Mouse (Mus musculus) forebrain, postnatal 0 days (tissue): ENCODE data around the gene Paxip1. TPM values are rescaled to one million over a fixed set of nuclear protein-coding genes. Genes with fewer than 3 reads are reported as not detected.

ENCODE experiments used
- ATAC-seq: fragments of 200-750 bp; cut with Nextera tagmentation; 2 replicates; pipeline ENCODE4 v1.8.0; 2017; ENCODE audit warnings: mild to moderate bottlenecking, moderate library complexity
- DNase-seq: peaks from one replicate; pipeline ENCODE4 v3.0.0-alpha.2; 2015
- H3K27ac ChIP-seq: fragments of 300-500 bp; sonication (generic); 2 replicates; pipeline ENCODE4 v1.5.1; 2014; ENCODE audit warnings: low read depth, mild to moderate bottlenecking, antibody characterized with exemption, low read length, moderate library complexity, mixed read lengths
- H3K27me3 ChIP-seq: fragments of 300-500 bp; sonication (generic); 2 replicates; pipeline ENCODE4 v1.6.1; 2014; ENCODE audit warnings: mild to moderate bottlenecking, low read length, mixed read lengths; ENCODE audit not compliant: insufficient read depth
- H3K36me3 ChIP-seq: fragments of 300-500 bp; sonication (generic); 2 replicates; pipeline ENCODE4 v1.6.1; 2014; ENCODE audit warnings: mild to moderate bottlenecking, moderate library complexity; ENCODE audit not compliant: insufficient read depth
- H3K4me1 ChIP-seq: fragments of 300-500 bp; sonication (generic); 2 replicates; pipeline ENCODE4 v1.6.1; 2014; ENCODE audit warnings: antibody characterized with exemption; ENCODE audit not compliant: insufficient read depth
- H3K4me2 ChIP-seq: fragments of 300-500 bp; sonication (generic); 2 replicates; pipeline ENCODE4 v1.6.1; 2014; ENCODE audit warnings: low read depth, mild to moderate bottlenecking, moderate library complexity
- H3K4me3 ChIP-seq: fragments of 300-500 bp; sonication (generic); 2 replicates; pipeline ENCODE4 v1.5.1; 2014; ENCODE audit warnings: low read depth, low read length, mixed read lengths
- H3K9ac ChIP-seq: fragments of 300-500 bp; sonication (generic); 2 replicates; pipeline ENCODE4 v1.6.1; 2014; ENCODE audit warnings: mild to moderate bottlenecking
- H3K9me3 ChIP-seq: fragments of 300-500 bp; sonication (generic); 2 replicates; pipeline ENCODE4 v1.6.1; 2016; ENCODE audit warnings: low read length
- CTCF ChIP-seq: sonication (generic); IDR thresholded peaks from 2 replicates; pipeline ENCODE4 v1.5.1; 2016; ENCODE audit warnings: antibody characterized with exemption, control low read depth, low read depth
- WGBS: fragments of 180-500 bp; shearing (Covaris S2); extraction: QIAGEN DNeasy Blood & Tissue Kit; methylation state at CpG from one replicate; pipeline ENCODE4 v1.1.7; 2014; 5-methylcytosine and 5-hydroxymethylcytosine counted together
- polyA plus RNA-seq: library from polyadenylated mRNA; unstranded; fragments of >200 nt; fragmentation: Nextera tagmentation; extraction: Ambion mirVana; gene quantifications from 2 replicates; pipeline ENCODE4 v1.2.1, GENCODE M21; 2015
- total RNA-seq: library from RNA; depleted of rRNA; stranded (reverse); fragments of >200 nt; gene quantifications from 2 replicates; pipeline ENCODE4 v1.2.3, GENCODE M21; 2014

Paxip1 gene
- total and polyA plus RNA-seq, 2 experiments from 2014 or later: 21.3 to 28.1 TPM

DNA sequence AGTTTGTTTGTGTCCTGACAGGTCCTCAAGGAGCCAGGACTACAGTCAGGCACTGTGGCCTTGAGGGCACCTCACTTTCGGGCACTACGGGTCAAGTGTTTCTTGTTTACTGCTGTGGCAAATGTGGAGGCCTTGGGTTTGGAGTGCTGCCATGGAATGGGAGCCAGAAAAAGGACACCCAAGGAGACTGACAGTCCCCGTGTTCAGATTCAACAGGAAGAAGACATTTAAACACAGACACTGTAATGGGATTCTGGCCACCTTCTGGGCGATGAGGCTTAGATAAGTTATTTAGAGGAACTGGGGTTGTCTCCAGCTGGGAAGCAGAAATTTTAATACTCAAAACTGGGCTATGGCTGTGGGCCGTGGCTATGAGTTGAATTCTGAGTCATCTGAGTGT lies 60.8 kb downstream of the Paxip1 start:
- TF ChIP-seq CTCF: no peak

DNA sequence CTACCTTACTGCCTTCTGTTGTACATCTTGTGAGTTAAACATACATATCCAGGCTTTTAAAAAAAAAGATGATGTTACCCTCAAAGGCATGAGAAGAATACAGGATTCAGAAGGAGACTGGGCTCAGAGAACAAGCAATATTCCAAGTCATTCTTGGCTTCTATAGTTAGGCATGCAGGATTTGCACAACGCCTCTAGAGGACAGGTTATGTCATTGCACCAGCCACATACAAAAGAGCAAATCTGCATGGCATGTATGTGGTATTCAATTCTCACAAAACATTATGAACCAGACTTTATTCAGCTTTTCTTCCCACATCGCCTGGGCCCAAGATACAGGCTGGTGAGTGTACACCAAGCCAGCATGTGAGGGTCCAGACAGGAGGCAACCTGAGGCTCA lies 67.0 kb downstream of the Paxip1 start:
- H3K9me3 ChIP-seq: no peaks in the 10 kb centered on the region
- TF ChIP-seq CTCF: peak; percentile 66
- peaks cover 16% of the 10 kb centered on the region for H3K36me3 ChIP-seq
- WGBS: 35% methylated on average over 2 of the region's 2 CpGs
- H3K9ac ChIP-seq: no peak overlapping the region
- no peak overlapping the region for H3K4me2 ChIP-seq
- no peaks in the 10 kb centered on the region for H3K27me3 ChIP-seq
- DNase-seq: peak; percentile 22
- ATAC-seq: no peak
- H3K27ac ChIP-seq: no peak overlapping the region
- H3K4me3 ChIP-seq: no peak overlapping the region
- H3K4me1 ChIP-seq: no peaks in the 10 kb centered on the region

More for the DNA sequence above, 60.8 kb downstream of the Paxip1 start:
- 76% methylated on average over 5 of the region's 5 CpGs for WGBS
- no peak overlapping the region for H3K9ac ChIP-seq
- no peak overlapping the region for H3K27ac ChIP-seq
- peaks cover 10% of the 10 kb centered on the region for H3K36me3 ChIP-seq
- H3K4me2 ChIP-seq: no peak overlapping the region
- no peak for ATAC-seq
- no peaks in the 10 kb centered on the region for H3K27me3 ChIP-seq
- peaks cover 4% of the 10 kb centered on the region; the same call in 1 of the 2 replicates for H3K4me1 ChIP-seq
- no peak overlapping the region for H3K4me3 ChIP-seq
- H3K9me3 ChIP-seq: no peaks in the 10 kb centered on the region
- no peak for DNase-seq

DNA sequence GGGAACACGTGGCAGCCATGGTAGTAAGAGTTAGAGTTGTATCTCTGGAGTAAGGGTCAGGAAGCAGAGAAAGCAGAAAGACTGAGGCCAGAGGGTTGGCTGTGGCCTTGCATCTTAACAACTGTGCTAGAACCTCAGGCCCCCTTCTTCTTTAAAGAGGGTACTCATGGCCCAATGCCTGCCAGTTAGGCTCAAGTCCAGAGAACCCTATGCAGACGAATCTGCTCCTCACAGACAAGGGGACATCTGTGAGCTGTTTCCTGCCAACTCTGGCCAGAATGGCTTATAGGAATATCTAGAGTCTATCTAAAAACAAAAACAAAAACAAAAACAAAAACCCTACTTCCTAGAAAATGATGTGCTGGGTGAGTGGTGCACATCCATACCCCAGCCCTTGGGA lies 72.2 kb downstream of the Paxip1 start:
- no peaks in the 10 kb centered on the region for H3K27me3 ChIP-seq
- H3K4me3 ChIP-seq: no peak overlapping the region
- ATAC-seq (no peak), DNase-seq (no peak)
- H3K9ac ChIP-seq: no peak overlapping the region
- H3K4me2 ChIP-seq: no peak overlapping the region
- H3K36me3 ChIP-seq: peaks cover 10% of the 10 kb centered on the region; the same call in 1 of the 2 replicates
- H3K9me3 ChIP-seq: no peaks in the 10 kb centered on the region
- no peaks in the 10 kb centered on the region for H3K4me1 ChIP-seq
- TF ChIP-seq CTCF: no peak
- no peak overlapping the region for H3K27ac ChIP-seq
- 57% methylated on average over 2 of the region's 2 CpGs for WGBS

DNA sequence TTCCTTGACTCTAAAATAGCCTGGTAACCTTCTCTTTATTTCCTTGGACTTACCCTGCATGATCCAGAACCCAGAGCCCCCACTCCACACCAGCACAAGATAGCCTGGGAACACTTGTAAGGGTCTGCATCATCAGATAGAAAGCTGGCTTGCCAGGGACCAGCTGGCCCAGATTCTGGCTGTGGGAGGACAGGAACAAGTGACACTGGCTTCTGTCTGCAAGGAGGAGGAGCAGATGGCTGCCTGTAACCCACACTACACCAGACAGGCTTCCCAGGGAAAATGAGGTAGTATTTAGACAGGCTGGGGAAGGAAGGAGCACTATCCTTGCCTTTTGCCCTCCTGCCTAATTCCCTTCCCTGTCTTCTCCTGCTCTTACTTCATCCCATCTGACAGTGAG lies 74.2 kb downstream of the Paxip1 start:
- no peak overlapping the region for H3K27ac ChIP-seq
- H3K27me3 ChIP-seq: no peaks in the 10 kb centered on the region
- H3K4me3 ChIP-seq: no peak overlapping the region
- H3K9me3 ChIP-seq: no peaks in the 10 kb centered on the region
- peaks cover 6% of the 10 kb centered on the region; the same call in 1 of the 2 replicates for H3K36me3 ChIP-seq
- DNase-seq (no peak), ATAC-seq (0 out of 2 replicates have a peak, but pooled peaks have one; percentile 36)
- H3K4me2 ChIP-seq: no peak overlapping the region
- no peaks in the 10 kb centered on the region for H3K4me1 ChIP-seq
- no peak for TF ChIP-seq CTCF
- no peak overlapping the region for H3K9ac ChIP-seq

DNA sequence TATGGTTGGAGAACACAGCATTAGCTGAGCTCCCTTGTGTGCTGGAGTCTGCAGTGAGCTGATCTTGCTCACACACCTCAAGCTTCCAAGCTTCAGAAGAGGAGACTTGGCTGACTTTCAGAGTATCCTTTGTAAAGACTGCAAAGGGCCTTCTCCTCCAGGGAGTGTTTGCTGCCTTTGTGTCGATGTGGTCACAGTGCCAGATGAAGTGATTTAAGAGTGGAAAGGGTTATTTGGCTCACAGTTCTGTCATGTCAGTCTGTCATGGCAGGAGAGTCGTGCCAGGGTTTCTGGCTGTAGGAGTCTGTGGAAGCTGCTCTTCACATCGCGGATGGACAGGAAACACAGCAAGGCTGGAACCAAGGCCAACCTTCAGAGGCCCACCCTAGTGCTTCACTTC lies 75.5 kb downstream of the Paxip1 start:
- no peak overlapping the region for H3K27ac ChIP-seq
- DNase-seq (no peak), ATAC-seq (no peak)
- H3K4me1 ChIP-seq: no peaks in the 10 kb centered on the region
- no peak overlapping the region for H3K4me3 ChIP-seq
- no peak for TF ChIP-seq CTCF
- WGBS: 52% methylated on average over 4 of the region's 4 CpGs
- H3K27me3 ChIP-seq: no peaks in the 10 kb centered on the region
- no peak overlapping the region for H3K4me2 ChIP-seq
- peaks cover 6% of the 10 kb centered on the region; the same call in 1 of the 2 replicates for H3K36me3 ChIP-seq
- H3K9ac ChIP-seq: no peak overlapping the region
- H3K9me3 ChIP-seq: no peaks in the 10 kb centered on the region

DNA sequence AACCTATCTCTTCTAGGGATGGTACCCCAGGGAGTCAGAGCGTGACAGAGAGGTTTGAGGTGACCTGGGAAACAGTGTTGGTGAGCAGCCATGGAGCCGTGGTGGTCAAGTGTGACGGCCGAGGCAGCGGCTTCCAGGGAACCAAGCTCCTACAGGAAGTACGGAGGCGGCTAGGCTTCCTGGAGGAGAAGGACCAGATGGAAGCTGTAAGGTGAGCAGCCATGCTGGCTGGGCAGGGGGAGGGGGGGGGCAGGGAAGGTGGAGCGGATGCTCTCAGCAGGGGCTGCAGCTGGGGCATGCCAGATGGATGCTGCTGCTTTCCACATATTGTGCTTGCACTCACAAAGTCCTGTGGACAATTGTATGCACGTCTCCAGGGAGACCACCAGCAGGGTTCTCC lies 77.1 kb downstream of the Paxip1 start:
- H3K4me2 ChIP-seq: no peak overlapping the region
- no peaks in the 10 kb centered on the region for H3K9me3 ChIP-seq
- H3K36me3 ChIP-seq: peaks cover 17% of the 10 kb centered on the region; the same call in 1 of the 2 replicates
- H3K27ac ChIP-seq: no peak overlapping the region
- H3K4me1 ChIP-seq: no peaks in the 10 kb centered on the region
- no peaks in the 10 kb centered on the region for H3K27me3 ChIP-seq
- 73% methylated on average over 9 of the region's 9 CpGs for WGBS
- no peak for TF ChIP-seq CTCF
- ATAC-seq (no peak), DNase-seq (no peak)
- H3K4me3 ChIP-seq: no peak overlapping the region
- H3K9ac ChIP-seq: no peak overlapping the region

DNA sequence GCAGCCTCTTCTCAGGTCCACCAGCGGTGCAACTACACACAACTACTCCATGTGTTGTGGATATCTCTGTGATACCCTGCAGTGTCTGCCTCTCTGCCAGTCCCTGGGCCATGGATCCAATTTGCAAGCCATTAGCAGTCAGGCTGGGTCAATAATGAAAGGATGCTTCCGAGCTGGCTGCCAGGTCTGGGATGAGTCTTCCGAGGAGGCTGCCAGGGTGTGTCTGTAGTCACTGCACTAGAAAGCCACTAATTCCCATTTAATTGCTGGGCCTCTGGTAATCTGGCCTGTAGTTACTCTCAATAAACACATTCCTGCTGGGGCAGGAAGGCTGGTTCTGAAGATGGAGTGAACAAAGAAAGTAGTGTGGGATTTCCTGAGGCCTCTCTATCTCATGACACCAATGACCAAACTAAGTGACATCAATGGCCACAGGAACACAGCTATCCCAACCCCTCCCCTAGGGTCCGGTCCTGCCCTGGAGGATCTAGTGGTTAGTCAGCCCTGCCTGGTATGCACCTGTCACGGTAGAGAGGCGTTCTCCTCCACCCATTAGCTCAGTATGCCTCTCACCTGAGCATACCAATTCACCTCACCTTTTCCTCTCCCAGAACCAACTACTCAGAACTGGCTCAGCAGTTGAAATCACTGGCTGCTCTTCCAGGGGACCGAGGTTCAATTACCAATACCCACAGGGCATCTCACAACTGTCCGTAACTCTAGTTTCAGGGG lies 79.9 kb downstream of the Paxip1 start:
- H3K9me3 ChIP-seq: no peaks in the 10 kb centered on the region
- TF ChIP-seq CTCF: no peak
- peak; percentile 39 for ATAC-seq
- WGBS: 58% methylated on average over 8 of the region's 8 CpGs
- H3K27ac ChIP-seq: no peak overlapping the region
- no peak overlapping the region for H3K4me2 ChIP-seq
- H3K4me3 ChIP-seq: no peak overlapping the region
- no peaks in the 10 kb centered on the region for H3K4me1 ChIP-seq
- no peak overlapping the region for H3K9ac ChIP-seq
- DNase-seq: no peak
- no peaks in the 10 kb centered on the region for H3K27me3 ChIP-seq
- peaks cover 19% of the 10 kb centered on the region; the same call in 1 of the 2 replicates for H3K36me3 ChIP-seq
